Mouse (Mus musculus): ENCODE results near the gene Cyth1.
A peak's percentile ranks its signal among the peaks of the same experiment; 100 is the strongest.

The Cyth1 gene

DNA sequence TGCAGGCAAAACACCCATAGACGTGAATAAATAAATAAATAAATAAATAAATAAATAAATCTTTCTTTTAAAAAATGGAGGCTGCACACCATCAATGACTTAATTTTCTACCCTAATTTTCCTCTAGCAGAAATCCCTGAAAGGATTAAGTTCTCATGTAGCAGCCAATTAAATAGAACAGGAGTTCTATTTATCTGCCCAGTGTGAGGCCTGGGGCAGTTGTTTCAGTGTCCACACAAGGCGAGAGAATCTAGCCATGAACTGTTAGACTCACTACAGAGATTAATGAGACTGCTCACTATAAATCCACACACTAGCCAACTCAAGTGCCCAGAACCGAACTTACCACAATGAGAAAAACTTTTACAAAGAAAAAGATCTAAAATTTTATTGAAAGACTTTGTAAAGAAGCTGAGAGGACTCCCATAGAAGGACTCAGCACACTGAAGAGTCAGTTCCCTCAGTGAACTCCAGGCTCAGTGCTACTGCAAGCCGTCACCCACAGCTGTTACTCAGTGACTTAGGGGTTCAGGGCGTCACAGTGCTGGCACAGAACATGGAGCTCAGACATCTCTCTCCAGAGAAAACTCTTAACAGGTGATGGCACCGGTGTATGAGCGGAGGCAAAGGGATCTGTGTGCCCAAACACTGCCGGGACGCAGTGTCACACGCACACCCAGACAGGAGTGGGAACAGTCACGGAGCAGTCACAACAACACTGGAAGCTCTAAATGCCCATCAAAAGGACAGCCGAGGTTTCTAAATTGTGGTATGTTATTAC is 23.1 kb downstream of the Cyth1 start:
- no peak for DNase-seq (ENCODE audit: low read depth, low spot score)

DNA sequence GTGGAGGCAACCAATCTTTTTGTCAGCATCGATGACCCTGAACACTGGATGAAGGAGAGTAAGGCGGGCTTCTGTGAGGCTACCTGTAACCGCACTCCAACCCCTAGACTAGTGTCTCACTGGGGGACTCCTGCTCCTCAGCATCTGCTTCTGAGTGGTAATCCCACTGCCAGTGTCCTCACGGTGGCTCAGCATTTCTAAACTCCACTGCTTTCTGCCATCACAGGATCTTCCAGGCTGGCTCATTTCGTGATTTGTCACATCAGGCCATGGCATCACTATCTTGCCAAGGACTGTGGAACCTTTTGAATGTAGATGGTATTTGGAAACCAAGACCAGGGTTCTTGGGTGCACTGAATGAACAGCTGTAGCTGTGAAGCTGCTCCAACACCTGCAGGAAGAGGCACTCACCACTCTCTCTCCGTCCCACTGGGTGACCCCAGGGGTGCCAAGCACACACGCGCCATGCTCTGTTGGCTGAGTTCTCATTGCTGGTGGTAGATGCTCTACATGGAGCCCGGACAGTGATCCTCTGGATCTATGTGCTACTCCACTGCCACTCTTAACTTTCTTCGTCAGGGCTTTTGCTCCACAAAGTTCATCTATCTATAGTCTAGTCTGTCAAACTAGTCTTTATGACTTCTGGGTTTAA is 24.9 kb downstream of the Cyth1 start:
- no peak for DNase-seq (ENCODE audit: low read depth, low spot score)

DNA sequence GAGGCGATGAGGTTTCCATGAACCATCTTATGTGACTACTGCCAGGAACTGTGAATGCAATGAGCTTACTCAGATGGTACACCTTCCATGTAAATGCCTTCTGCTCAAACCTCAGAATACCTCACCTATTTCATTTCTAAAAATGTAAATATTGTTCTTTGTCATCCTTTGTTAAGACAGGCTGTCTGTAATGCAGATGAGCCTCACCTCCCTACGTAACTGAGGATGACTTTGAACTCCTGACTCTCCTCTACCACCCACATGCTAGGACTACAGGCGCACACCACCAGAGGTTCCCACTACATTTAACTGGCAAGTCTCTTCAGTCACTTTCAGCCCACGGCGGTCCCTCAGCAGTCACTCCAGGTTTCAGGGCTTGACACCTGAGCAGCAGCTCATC is 25.5 kb downstream of the Cyth1 start:
- no peak for DNase-seq (ENCODE audit: low read depth, low spot score)

DNA sequence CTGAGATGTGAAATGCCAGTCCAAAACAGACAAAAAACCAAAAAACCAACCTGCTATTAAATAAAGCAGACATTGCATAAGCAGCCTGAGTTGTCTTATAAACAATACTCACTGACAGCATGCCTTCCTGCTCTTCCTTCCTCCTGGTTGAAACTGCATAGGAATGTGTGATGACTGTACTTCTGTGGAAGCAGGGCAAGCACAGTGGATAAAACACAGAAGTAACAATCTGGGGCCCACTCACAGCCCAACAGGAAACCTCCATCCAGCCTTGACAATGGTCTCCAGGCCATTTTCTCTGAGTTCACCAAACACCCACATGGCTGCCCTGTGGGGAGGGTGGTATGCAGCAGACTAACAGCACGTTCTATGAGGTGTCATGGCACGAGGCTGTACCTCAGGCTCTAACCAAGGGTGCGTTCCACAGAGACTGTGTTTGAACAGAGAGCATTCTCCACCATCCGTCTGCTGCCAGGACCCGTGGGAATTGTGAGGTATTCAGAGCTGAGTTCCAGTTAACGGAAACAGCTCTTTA is 26.0 kb downstream of the Cyth1 start:
- DNase-seq (ENCODE audit: low read depth, low spot score) = no peak

DNA sequence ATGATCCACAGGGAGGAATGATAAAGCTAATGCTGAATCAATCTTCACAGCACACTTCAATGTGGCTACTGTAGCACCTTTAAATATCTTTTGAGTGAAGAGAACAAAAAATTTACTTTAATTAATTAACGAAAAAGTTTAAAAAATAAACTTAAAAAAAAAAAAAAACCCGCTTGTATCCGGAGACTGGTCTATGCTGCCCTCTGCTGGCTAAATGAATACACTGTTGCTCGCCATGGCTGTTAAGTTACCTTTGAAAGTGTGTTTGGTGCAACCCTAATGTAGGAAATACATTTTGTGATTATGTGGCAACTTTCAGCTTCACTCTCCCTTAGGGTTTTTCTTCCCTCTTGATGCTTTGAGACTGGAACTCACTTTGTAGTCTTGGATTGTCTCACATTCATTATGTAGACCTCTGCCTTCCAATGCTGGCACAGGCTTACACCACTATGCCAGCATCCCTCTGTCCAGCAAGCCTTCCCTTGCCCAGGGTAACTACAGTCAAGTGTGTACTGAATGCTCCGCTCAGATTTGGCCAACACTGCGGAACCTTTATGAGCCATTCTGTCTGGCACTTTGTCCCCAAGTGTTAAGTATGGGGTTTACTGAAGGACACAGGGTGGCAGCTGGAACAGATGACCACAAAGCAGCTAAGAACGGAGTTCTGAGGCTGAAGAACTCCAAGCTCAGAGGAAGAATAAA is 27.7 kb downstream of the Cyth1 start:
- peak; percentile 61 for DNase-seq (ENCODE audit: low read depth, low spot score)

DNA sequence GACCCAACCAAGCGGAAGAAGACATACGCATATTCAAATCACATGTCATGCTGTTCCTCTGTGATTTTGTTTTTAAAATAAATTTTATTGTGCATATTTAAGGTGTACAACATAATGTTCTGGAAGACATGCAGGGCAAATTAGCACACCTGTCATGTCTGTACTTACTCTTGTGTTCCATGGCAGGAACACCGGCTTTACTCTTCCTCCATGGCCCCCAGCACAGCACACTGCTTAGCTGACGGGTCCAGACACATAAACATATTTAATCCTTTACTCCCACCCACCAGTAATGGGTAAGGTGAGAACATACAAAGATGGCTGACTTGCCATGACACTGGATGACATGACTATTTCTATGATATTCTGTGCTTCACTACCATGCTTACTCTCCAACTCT is 29.3 kb downstream of the Cyth1 start:
- DNase-seq (ENCODE audit: low read depth, low spot score) = no peak

DNA sequence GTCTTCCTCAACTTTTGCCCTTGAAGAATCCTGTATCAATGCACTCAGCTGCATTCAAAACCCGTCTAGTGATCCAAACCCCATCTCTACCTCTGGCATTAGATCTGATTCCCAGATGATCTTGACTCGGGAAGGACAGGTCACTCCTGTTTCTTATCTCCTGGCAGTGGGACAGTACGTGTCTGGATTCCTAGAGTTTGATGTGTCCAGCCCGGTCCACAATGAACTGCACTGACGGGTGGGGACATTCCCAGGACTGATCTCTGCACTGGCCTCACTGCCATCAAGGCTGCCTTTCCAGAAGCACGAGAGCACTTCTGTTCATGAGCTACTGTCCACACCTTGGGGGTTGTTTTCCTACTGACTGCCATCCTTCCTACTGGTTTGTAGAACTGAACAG is 31.9 kb downstream of the Cyth1 start:
- no peak for DNase-seq (ENCODE audit: low read depth, low spot score)

DNA sequence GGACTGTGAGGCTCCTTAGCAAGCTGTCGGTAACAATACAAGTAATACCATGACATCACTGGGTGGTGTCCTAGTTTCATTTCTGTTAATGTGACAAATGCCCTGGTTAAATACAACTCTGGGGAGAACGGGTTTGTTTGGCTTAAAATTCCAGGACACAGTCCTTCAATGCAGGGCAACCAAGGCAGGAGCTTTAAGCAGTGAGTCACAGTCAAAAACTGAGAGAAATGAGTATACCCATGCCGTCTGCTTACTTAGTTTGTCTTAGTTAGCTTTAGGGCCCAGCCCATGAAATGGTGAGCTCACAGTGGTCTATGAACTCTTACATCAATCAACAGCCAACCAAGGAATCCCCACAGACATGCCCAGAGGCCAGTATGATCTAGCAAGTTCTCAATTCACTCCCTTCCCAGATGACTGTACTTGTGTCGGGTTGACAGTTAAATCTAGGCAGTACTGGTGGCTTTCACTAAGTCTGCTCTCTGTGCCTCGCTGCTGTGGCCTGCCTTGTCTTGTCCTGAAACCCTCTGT is 32.4 kb downstream of the Cyth1 start:
- no peak for DNase-seq (ENCODE audit: low read depth, low spot score)

DNA sequence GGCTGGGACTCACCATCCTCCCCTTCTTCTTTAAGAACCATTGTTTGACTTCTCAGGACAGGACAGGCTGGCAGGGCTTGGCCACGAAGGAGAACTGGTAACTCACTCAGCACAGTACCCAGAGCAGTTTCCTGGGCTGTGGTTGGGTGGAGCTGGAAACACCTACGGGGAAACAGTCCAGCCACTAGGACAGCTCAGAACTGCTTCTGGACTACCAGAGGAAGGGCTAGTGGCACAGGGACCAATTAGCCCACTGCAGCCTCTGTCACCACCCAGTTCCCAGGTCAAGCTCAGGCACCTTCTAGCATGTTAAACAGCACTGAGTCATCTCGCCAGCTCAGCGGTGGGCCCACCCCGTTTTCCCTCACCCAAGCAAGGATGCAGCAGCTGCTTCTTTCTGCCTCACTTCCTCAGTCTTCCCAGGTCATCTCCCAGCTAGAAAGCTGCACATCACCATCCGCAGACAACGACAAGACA is 35.7 kb downstream of the Cyth1 start:
- DNase-seq (ENCODE audit: low read depth, low spot score) = no peak

DNA sequence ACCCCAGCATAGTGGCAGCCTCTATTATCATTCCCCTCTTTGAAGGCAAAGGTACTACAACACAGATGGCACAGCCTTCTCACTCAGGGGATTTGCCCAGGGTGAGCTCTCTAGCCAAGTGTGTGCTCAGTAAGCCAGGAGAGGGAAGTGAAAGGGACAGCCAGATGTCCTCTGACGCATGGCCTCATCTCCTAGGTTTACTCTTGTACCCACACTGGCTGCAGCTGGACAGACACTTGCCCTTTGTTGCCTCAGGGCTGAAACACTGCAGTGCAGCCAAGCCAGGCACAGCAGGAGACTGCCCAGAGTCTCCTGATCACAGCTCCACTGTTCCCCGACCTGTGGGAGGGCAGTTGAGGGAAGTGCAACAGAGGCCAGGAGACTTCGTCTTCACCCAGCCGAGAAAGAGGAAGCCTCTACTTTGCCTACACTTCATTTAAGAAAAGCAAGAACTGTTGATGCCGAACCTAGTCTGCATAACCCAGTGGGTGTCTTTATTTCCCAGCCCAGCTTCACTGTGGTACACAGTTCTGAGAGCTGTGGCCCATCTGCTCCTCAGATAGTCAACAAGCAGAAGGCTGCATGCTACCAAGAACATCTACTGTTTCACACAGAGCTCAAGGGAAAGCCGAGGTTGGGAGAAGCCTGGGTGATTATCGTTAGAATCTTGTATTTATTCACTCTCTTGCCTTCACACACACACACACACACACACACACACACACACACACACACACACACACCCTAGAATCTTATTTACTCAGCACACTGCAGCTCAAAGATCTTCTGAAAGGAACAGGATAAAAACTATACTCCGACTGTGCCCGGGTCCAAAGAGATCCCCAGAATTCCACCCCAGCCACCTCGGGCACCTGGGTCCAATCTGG is 36.4 kb downstream of the Cyth1 start:
- no peak for DNase-seq (ENCODE audit: low read depth, low spot score)

DNA sequence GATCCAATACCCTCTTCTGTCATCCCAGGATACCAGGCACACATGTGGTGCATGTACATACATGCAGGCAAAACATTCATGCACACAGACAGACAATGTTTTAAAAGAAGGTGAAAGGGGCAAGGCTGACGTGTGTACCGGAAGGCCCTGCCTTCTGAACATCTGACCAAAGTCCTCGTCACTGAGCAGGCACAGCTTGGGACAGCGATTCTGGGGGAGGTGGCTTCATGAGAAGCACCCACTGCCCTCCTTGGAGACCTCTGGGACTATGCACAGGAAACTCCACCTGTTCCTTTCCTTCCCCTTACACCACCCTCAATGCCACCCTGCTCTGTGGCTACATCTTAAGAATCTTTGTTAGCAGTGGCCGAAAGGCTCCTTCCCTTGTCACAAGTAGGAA is 37.4 kb downstream of the Cyth1 start:
- no peak for DNase-seq (ENCODE audit: low read depth, low spot score)

DNA sequence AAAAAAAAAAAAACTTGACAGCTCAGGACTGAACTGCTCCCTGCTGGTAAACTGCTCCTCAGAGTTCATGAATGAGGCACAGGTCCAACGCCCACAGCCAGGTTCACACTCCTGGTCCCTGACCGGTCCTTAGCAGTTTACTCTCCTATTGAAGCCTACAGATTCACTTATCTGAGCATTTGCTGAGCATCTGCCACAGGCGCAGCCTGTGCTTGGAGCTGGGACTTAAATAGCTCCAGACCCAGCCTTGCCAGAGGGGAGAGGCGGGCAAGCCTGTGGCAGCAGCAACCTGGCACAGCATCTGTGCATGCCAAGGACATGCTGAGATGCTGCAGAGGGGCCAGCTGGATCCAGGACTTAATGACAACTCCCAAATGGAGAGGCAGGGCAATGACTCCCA is 38.3 kb downstream of the Cyth1 start:
- no peak for DNase-seq (ENCODE audit: low read depth, low spot score)

DNA sequence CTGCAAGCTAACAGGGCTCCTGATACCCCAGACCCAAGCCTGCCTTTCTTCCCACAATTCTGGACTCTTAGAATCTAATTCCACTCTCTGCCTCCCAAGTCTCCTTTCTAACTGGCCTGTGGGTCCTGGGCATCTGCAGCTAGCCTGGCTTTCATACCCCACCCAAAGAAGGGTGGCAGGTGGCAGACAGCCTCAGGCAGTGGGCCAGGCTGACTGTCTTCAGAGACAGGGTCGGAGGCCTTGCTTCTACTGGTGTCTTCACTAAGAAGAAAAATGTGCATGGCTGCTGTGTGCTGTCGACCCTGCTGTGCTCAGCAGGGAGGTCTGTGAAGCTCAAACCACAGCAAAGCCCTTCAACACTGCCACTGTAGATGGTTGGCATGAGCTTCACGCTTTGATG is 39.0 kb downstream of the Cyth1 start:
- no peak for DNase-seq (ENCODE audit: low read depth, low spot score)

DNA sequence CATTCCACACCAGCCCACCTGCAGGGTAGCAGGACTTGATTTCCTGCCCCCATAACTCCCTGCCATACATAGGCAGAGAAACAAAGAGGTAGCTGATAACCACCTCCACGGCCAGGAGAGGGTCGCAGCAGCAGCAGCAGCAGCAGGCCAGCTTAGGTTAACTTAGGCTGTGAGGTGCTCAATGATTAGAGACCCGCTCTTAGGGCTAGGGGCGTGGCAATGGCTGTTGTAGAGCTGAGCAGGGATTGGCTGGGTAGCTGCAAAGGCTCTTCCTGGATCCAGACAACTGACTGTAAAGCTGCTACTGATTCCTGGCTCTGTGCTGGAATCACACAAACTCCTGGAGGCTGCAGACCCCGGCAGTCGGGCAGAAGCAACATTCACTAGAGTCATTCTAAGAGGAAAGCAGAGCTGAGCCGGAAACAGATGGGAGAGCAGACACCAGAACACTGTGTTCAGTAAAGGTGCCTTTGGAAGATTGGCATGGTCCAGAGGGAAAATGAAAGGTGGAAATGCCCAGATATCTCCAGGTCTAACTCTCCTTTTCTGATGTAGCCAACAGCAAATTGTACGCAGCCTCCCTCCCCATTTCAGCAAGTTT is 39.6 kb downstream of the Cyth1 start:
- DNase-seq (ENCODE audit: low read depth, low spot score) = peak; percentile 63

DNA sequence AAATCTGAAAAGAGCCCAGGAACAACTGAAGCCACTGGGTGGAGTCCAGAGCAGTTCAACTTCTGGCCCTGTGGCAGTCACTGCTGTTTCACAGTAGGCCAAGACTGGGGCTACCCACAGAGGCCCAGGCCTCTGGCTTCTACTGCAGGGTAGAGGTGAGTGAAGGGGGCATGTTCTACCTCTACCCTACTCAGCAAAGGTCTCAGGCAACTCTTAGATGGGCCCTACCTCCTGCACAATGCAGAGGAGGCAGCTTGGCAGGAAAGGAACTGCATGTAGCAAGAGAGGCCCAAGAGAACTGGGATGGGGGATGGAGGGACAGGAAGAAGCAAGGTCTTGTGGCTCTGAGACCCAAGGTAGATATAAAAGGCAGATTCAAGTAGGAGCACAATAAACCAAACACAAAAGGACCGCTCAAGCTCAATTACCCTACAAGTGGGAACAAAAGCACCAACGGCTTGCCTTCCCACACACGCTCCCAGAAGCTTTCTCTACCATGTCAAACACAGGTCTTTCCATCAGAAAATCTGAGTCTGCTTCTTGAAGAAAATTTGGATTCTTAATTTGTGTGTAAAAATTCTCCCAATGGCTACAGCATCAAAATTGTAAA is 40.9 kb downstream of the Cyth1 start:
- peak; percentile 80 for DNase-seq (ENCODE audit: low read depth, low spot score)

DNA sequence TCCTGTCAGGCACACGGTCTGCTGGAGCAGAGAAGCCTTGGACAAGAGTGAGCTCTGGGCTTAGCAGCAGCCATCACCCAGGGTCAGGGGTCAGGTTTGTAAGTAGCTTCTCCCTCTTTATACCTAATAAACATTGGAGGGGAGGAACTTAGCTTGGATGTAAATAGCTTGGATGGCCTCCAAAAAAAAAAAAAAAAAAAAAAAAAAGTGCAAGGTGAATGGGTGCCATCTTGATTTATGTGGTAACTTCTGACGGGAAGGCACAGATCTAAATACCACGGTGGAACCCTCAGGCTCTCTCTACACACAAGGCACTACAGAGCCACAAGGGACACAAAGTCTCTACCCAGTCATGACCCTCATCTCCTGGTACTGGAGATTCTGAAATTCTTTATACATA is 42.1 kb downstream of the Cyth1 start:
- no peak for DNase-seq (ENCODE audit: low read depth, low spot score)

DNA sequence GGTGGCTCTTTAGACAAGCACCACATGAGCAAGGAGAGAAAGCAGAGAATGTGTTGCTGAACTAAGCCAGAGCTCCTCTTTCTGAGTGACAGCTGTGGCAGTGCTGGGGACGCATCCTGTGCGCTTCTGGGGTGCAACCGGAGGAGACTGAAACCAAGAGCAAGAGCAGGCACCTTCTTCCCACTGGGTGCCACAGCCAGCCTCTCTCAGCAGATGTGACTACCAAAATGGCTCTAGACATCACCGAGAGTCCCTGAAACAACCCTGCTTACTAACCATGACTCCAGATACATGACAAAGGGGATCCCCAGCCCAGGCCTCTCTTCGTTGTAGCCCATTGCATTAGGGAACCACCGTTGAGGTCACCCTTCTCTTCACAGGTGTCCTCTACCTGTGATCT is 44.9 kb downstream of the Cyth1 start:
- no peak for DNase-seq (ENCODE audit: low read depth, low spot score)

DNA sequence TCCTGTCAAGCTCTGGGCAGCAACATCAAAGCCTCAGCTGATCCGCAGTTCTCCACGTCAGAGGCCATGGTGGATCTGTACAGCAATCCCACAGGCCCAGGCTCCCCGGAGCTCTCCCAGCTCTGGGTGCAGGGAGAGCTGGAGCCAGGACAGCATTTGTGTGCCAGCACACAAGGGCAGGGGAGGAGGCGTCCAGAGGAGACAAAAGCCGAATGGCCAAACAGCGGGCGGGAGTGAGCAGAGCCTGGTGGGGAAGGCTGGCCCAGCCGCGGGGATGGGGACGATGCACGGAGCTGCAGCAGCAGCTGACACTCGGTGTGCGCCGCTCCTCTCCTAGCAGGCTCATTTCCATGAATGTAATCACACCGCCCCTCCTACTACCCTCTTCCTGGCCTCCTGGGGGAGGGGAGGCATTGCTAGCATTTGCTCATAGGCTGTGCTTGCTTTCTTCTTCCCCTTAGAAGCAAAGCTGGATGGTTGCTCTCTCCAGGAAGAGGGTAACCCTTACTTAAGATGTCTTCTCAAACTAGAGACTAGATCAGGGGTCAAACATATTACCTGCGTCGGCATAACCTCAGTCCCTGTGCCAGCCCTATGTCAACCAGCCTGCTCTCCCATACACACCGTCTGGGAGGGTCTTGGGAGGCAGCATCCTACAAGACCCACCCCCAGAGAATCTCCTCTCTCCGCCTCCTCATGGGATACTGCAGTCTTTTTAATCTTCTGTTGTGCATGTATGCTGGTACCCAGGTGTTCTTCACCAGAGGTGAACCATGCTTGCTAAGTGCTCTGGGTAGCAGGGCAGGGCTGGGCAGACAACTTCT is 45.8 kb downstream of the Cyth1 start:
- peak; percentile 77 for DNase-seq (ENCODE audit: low read depth, low spot score)

DNA sequence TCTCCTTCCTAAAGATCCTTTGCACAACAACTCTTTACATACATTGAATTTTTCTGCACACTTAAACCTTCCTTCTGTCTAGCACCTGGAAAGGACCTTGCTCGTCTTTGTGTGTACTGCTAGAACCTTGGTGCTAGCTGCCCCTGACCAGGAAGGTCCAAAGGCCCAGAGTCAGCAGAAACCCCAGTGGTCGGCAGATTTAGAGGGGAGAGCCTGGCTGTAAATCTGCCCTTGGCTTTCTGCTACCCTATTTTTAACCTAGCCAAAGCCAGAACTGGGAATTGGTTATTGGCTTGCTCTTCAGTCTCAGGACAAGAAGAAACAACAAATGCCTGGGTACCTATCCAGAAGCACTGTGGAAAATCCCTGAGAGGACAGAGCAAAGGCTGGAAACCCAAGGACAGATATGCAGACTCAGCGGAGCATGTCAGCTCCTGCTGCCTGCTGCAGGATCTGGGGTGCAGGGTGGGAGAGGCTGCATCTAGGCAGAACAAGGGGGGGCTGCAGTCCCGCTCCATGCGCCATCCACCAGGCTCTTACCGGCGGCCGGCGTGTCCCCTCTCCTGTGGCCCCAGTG is 46.5 kb downstream of the Cyth1 start:
- DNase-seq (ENCODE audit: low read depth, low spot score) = no peak

Measured in ZHBTc4 (cell line).